Mouse (Mus musculus) kidney, adult 2 months (tissue): ENCODE measurements around the gene Ccdc6.

Source experiments
- CTCF ChIP-seq: fragments of 200-500 bp; conservative IDR thresholded peaks from 2 replicates; pipeline ENCODE4 v1.5.1; 2011; ENCODE audit warnings: low read depth, mild to moderate bottlenecking, control low read depth, low read length, moderate library complexity, mixed read lengths; ENCODE audit not compliant: insufficient read depth, insufficient read length
- POLR2A ChIP-seq: fragments of 200-500 bp; IDR thresholded peaks from one replicate; pipeline ENCODE4 v1.6.1; 2011; ENCODE audit warnings: low read depth, low read length, control low read depth

GRCm38 (mm10) chr10:70077452-70077851 is 19.5 kb upstream of the Ccdc6 start:
- TF ChIP-seq CTCF (no peak), POLR2A (no peak)
